Mouse (Mus musculus): ENCODE measurements around the gene Glis3.

DNA sequence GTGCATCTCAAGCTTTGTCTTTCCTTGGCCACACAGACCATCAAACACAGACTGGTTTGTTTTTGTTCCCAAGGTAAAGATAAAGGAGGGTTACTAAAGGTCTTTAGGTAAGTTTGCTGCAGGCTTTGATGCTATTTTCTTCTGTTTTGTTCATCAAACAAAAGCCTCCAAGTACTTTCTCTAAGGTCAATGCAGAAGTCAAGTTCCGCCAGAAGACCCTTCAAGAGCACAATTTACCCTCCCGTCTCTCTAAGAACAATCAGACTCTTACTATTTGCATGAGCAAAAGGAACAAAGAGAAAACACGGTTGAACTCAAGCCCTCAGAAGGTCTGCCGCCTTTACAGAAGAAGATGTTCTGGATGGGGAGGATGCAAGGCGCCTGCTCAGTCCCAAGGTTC, 206.3 kb downstream of the Glis3 start:
- no peak for TF ChIP-seq HCFC1 (IDR thresholded peaks at IDR 0.05; ENCODE audit: borderline replicate concordance, insufficient read depth, low read length)
- no peak for TF ChIP-seq CHD2 (IDR thresholded peaks at IDR 0.05; ENCODE audit: low read depth, low read length)
- no peak for TF ChIP-seq ZNF384 (IDR thresholded peaks at IDR 0.05; ENCODE audit: low read depth, low read length)
- no peak for TF ChIP-seq ZC3H11A (IDR thresholded peaks at IDR 0.05; ENCODE audit: borderline replicate concordance, low read depth, low read length)
- TF ChIP-seq MAFK (IDR thresholded peaks at IDR 0.05; ENCODE audit: insufficient read depth, low read depth, low read length): no peak

All from ES-E14 (cell line).